Mouse (Mus musculus) cerebellum, adult 11-12 months (tissue): ENCODE measurements around the gene 2810004N23Rik.
"Not testable (repeated sequence)": the region's sequence is repeated elsewhere in the genome, so short reads cannot be mapped to it uniquely, and the experiment has no call there.

ENCODE experiments used
- DNase-seq: peaks from one replicate; pipeline ENCODE4 v3.0.0; 2022

2810004N23Rik gene

DNA sequence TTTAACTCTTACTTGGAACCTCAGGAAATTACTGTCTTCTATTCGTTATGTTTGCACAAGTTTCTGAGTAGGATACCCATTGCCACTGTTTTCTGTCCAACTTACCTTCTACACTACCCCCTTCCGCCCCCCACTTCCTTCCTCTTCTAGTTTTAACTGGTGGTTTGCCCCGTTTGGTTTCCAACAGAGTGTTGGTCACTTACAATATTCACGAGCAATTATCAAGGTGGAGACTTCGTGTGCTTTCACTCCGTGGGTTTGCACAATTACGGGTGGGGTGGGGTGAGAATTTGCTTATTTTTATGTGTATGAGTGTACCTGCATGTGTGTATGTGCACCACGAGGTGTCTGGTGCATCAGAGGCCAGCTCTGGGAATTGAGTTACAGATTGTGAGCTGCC lies 809 bp upstream of the 2810004N23Rik start:
- no peak for DNase-seq

DNA sequence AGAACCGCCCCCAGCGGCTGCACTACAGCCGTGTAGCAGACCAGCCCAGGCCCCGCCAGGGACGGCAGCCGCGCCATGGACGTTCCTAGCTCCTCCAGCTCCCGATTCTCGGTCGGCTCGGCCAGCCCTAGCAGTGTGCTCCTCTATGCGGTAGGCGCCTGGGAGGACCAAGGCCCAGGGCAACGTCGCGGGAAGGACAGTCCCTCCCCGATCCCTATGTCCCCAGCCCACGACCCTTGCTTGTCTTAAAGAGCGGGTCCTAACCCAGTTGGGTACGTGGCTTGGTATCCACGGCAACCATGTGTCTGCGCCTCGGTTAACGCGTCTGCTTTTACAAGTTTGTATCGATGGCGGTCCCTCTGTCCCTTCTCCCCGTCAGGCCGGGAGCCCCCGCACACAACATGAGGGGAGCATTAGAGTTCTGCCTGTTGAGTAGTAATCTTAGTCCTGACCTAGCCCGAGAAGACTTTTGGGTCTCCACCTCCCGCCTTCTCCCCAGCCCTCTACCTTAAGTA lies 300 bp upstream of the 2810004N23Rik start:
- DNase-seq: no peak

DNA sequence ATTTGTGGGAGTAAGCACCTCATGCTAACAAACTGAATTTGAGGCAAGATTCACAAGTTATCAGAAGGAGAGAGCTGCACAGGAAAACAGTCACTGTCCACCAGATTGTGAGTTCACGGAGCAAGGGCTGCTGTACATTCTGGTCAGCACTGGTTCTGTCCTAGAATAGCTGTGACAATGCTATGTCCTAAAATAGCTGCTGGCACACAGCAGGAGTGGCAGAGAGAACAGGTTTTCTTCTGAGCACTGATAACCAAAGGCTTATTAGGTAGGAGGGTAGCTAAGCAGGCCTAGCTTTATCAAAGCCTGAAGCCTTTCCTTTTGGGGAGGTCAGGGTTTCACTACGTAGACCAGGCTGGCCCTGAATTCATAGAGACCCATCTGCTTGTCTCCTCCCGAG lies 2.7 kb downstream of the 2810004N23Rik start:
- DNase-seq: peak; percentile 46

DNA sequence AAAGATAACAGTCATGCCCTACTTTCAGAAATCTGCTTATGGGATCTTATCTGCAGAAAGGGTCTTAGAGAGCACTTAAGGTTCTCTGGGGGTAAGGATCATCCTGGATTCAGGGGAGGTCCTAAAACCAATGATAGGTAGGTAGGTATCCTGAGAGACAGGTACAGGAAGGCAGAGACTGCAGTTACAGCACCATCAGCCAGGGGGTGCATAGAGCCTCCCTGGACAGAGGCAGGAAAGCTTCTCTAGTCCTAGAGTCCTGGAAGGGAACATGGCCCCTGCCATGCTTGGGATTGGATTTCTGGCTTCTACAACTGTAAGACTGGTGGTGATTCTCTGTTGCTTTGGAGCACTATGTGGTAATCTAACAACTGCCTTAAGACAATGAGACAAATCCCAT lies 3.5 kb downstream of the 2810004N23Rik start:
- no peak for DNase-seq

DNA sequence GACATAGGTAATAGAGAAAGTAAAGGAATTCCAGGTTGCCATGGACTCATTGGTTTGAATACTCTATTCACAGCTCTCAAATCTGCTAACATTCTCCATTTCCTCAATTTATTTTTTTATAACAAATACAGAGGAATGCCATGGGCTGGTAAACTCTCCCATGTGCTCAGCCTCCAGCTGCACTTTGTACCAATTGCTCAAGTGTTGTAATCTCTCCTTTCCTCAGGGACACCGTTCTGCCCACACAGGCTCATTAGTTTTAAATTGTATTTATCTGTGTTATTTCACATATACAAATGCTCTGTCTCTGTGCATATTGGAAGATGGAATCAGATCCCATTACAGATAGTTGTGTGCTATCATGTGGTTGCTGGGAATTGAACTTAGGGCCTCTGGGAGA lies 9.4 kb downstream of the 2810004N23Rik start:
- no peak for DNase-seq

DNA sequence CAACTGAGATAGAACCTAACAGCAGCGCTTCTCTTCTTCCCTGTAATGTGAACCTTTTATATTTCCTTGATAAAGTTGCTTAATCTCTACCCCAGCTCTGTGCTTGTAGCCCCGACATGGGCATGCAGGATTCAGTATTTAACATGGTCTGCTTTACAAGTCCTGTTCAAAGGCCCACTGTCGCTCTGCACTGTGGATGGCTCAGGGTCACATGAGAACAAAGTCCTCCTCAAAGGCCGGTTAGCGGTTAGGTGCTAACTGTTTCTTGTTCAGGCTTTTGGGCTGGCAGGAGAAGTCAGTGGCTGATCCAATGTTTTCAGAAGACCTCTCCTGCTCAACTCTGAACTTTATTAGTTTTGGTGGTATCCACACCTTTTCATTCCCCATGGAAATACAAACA lies 17.3 kb downstream of the 2810004N23Rik start:
- no peak for DNase-seq

DNA sequence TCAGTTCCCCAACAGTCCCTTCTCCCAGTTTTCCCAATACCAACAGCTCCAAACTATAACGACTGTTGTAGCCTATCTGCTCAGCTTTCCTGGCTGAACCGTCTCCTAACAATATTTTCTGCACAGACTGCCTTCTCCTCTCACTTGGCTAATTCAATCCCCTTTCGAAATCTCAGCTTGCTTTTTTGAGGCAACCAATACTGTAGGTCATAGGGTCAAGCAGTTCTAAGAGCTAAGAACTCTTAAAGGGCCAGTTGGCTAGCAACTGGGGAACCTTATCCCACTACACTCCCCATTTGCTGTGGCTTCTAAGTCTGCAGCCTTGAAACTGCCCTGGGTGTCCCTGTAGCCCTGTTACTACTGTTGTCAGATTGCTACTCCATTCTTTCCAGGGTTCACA lies 17.8 kb downstream of the 2810004N23Rik start:
- DNase-seq: no peak

DNA sequence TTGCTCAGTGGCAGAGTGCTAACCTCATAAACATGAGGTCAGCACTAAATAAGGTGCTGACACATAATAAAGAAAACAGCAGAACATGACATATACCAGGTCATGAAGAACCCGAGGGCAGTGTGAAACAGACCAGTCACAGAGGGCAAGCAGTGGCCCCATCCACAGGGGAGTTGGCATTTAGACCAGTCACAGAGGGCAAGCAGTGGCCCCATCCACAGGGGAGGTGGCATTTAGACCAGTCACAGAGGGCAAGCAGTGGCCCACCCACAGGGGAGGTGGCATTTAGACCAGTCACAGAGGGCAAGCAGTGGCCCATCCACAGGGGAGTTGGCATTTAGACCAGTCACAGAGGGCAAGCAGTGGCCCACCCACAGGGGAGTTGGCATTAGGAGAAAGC lies 20.0 kb downstream of the 2810004N23Rik start:
- DNase-seq: not testable (repeated sequence)

DNA sequence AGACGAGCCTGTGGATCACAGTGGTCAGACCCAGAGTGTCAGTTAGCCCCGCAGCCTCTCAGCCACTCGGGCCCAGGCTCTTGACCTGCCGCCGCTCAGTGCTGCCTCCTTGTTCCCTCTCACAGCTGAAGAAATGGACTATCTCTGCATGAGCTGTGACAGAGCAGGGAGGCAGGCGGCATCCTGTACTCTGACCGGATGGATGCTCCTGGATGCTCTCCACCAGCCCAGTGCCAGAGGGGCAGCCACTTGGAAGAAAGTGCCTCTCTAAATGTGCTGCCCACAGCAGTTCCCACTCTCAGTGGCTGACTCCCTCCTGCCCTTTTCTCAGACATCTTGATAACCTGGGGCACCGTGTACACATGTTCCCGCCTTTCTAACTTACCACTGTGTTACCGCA lies 21.1 kb downstream of the 2810004N23Rik start:
- DNase-seq: no peak

DNA sequence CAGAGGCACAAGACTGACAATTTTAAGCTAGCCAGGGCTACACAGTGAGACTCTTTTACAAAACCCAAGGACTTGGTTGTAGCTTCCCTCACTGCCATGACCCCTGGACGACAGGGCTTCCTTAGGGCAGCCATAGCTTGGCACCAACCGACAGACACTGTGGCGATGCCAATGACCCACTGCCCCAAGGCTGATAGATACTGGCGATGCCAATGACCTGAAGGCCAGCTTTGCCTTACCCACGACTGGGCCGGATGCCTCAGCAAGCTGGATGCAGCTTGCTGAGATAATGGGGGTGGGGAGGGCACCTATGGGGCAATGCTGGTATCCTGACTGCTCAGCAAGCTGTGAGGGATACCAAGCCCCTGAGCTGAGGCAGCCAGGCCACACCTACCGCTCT lies 22.0 kb downstream of the 2810004N23Rik start:
- DNase-seq: no peak

DNA sequence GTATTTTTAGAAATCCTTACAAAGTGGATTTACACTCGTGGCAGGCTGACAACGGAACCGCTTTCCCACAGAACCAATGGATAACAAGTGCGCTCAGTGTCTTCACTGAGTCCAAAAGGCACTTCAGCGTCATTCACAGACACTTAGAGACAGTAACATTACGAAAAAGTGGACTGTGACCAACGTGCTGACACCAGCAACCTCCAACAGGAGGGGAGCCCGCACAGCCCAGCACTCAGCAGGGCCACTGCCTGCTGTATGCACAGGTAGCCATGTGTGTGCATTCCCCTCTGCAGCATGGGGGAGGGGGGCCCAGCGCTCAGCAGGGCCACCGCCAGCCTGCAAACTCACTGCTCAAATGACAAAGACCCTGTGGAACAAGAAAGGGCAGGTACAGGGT lies 23.5 kb downstream of the 2810004N23Rik start:
- DNase-seq: no peak

DNA sequence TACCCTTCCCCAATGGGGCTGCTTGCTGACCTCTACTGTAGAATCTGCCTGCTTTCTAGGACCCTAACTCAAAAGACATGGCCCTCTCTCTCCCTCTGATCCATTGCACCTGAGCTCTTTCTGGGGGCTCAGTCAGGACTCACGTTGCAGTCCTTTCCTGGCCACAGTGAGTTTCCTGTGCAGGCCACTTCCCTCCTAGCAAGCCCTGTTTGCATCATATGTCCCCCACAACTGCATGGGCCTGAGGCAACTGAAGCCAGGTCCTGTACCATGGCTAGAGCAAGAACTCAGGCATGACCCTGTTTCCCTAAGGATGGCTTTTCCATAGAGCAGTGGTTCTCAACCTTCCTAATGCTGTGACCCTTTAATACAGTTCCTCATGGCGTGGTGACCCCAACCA lies 25.0 kb downstream of the 2810004N23Rik start:
- no peak for DNase-seq

DNA sequence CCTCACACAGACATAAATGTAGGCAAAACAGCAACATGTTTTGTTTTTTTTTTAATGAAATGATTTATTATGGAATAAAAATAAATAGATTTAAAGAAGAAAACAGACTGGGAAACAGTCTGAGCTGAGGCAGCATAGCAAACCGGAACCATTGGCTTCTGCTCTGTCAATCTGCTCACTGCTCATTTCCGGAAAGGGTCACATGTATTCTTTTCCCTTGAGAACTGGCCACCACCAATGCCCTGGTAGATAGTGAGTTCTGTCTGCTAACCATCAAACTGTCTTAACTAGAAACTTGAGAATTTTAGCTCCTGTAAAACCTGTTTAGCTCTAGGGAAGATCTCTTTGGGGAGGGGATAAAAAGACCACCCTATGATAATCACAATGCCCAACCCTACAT lies 26.0 kb downstream of the 2810004N23Rik start:
- DNase-seq: no peak

DNA sequence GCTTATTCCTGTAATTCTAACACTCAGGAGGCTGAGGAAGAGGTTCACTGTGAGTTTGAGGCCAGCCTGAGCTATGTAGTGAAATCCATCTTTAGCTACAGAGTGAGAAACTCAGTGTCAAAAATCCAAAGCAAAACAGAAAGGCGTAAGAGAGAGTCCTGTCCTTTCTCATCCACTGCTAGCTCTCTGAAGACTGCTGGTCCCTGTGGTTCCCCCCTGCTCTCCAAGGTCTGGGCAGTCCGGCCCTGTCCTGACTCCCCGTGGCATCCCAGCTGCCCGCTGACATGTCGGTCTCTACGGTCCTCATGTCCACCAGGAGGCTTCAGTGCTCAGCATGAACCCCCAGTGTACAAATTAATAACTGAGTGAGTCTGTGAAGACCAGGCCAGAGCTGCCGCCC lies 26.6 kb downstream of the 2810004N23Rik start:
- DNase-seq: no peak

DNA sequence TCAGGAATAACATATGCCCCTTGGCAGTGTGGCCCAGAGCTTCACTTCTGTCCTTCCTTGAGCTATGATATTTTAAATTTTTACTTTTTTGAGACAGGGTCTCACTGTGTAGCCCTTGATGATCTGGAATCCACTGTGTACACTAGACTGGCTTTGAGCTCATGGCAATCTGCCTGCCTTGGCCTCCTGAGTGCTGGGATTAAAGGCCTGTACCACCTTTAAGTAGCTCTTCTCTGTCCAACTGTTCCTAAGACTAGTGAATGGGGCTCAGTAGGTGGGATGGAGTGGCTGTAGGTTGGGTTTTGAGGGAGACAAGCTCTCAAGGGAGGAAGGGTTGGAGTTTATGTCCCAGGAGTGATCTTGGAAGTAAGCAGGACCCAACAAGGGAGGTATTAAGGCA lies 27.1 kb downstream of the 2810004N23Rik start:
- no peak for DNase-seq

DNA sequence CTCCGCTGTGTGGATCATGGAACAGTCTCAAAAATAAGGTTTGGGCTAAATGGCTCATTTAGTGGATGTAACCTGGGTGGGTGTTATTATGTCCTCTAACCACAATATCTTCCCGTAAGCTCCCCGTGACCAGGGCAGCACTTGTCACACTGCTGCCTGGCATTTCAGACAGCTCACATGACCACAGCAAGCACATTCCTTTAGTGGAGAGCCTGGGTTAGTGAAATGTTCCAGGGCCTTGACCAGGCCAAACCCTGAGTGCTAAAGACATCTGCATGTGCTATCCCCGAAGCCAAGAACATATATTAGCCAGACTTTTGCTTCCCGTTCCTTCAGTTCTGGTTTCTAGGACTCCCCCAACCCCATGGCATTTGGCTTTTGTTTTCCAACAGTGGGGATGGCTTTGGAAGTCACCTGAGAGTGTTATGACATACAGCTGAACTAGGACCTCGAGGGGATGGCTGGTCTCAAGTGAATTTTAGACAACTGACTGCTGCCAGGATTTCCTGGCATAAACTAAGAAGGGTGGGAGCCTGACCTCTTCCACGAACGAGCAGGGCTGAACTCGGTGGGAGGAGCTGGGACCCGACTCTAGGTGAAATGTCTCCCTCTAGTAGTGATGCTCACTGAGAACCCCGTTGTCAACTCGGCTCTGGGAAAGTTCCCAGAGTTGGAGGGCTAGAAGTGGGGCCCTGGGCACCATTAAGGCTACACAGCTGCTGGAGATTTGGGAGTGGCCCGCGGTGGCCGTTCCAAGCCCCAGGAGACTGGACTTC lies 29.3 kb downstream of the 2810004N23Rik start:
- no peak for DNase-seq

DNA sequence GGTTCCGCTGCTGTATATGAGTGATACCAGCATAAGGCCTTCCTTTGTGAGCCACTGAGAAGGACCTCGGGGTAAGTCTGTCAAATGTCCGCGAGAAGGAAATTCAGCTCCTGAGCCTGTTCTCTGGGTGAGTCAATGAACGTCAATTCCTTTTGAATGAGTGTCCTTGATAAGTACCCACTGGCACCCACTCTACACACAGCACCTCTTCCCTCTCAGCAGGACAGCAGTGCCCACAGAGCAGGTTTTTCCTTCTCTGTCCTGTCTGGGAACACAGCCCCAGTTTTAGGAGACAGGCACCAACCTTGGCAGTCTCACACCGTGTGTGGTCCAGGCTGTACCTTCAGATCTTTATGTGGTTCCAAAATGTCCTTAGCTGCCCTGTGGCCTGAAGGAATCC lies 31.0 kb downstream of the 2810004N23Rik start:
- no peak for DNase-seq

DNA sequence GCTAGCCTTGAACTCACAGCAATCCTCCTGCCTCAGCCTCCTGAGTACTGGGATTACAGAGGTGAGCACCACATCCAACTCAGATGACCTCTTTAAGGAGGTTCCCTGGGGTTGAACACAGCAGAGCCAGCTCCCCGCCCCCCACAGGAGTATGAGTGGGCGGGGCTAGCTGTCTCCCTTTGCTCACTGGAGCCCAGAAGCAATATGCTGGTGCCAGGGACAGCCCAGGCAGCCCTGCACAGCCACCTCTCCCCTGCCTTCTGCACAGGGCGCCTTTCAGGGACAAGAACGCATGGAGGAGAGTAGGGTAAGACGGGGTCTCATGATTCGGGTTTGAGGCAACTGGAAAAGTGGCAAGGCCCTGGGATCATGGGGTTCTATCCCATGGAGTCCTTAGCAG lies 31.4 kb downstream of the 2810004N23Rik start:
- no peak for DNase-seq

DNA sequence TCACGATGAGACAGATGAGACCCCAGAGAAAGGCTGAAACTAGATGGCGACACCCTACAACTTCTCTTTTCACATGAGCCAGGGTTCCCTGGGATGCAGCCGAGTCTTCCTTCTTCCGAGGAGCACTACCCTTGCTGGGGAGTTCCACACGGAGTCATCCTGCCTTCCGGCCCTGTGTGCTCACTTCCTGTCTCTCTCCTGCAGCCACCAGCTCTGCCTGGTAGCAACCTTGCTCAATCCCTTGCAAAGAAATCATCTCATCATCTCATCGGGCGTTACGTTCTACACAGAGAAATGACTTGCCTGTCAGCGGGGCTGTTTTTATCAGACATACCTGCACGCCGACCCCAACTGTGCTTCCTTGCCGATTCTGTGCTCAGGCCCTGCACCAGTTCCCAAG lies 32.9 kb downstream of the 2810004N23Rik start:
- no peak for DNase-seq

DNA sequence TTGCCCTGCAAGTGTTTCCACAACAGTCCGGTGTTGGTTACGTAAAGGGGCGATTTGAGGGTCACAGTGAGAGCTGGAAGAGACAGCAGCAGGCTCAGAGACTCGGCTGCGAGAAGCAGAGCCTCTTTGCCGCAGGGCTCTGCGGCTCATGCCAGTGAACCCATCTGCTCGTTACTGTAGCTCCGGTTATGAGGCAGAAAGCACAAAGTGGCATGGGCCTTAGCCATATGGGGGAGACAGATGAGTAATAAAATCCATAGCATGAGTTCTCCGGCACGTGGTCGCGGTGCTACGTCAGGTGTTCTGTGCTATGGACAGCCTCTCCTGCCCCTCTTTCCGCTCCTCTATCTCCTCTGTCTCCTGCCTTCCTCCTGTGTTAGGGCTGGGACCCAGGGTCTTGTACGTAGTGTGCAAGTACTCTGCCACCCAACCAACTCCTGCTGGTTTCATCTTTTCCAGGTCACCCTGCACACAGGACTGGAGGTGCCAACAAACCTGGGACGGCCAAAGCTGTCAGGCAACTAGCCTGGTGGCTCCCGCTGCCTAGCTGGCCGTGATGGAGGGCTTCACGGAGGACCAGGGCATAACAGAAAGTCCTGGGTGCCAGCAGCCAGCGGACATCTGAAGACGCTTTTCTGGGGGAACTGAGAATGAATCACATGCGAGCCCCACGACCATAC lies 34.2 kb downstream of the 2810004N23Rik start:
- peak; percentile 72 for DNase-seq

DNA sequence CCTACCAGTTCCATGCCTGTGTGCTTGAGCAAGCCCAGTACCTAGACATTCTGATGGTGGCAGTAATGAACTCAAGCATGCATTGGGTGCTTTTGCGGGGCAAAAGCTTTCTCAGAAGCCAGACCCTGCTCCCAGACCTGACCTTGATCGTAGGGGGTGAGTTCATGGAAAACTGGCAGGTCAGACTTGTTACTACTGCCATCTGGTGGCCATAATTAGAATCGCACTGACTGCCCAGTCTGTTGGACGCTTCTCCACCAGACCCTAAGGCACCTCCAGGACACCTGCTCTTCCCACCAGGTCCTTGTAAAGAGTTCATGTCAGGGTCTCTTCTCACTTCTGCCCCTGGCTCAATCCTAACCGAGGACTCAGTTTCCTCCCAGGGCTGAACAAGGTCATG lies 35.5 kb downstream of the 2810004N23Rik start:
- DNase-seq: peak; percentile 70

DNA sequence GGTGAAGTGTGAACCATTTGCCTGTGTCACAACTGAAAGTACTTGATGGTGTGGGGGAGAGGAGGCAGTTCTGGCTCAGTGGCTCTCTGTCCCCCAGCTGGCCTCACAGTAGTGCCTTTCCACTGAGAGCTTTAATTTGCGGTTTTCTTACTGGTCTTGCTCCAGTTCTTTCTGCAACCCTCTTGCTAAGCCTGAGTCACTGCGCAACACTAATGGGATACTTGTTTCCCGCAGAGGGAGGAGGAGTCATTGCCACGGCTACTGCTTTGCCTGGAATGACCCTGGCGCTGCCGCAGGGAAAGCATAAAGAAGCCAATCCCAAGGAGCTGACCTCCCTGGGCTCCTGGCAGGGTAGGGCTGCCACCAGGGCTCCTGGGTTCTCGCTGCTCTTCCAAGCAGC lies 36.3 kb downstream of the 2810004N23Rik start:
- peak; percentile 48 for DNase-seq

DNA sequence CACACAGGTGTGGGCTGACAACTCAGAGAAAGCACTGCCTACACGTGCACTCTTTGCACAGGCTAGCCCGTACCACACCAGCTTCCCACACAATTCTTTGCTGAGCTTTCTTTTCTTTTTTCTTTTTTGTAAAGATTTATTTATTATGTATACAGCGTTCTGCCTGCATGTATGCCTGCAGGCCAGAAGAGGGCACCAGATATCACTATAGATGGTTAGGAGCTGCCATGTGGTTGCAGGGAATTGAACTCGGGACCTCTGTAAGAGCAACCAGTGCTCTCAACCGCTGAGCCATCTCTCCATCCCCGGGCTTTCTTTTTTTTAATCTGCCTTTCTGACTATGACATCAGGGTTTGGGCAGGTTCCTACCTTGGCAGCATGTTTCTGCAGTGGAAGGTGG lies 39.4 kb downstream of the 2810004N23Rik start:
- DNase-seq: no peak

DNA sequence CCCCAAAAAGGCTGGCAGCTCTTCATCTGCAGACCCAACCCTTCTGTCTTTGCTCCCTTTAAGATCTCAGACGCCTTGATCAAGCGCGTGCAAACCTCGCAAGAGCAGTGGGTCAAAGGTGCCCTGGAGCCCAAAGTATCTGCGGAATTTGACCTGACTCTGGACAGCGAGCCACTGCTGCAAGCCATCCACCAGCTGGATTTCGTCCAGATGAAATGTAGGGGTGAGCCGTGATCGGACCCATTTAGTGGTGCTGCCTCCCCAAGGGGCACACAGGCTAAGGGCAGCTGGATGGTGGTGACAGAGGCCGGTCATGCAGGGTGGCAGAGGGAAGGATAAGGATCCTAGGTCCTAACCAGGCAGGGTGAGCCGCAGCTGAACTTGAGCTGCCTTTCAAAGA lies 42.8 kb downstream of the 2810004N23Rik start:
- no peak for DNase-seq
